Mouse (Mus musculus) ES-Bruce4 (cell line): ENCODE measurements around the gene Pus10. TPM values are rescaled to one million over a fixed set of nuclear protein-coding genes. Genes with fewer than 3 reads are reported as not detected.

Source experiments
- H3K27ac ChIP-seq: 2 replicates; pipeline ENCODE4 v1.5.1; 2012; ENCODE audit warnings: low read length, inconsistent platforms; ENCODE audit not compliant: insufficient read depth
- H3K27me3 ChIP-seq: 2 replicates; pipeline ENCODE4 v1.6.1; 2012; ENCODE audit warnings: mild to moderate bottlenecking, low read length, inconsistent platforms; ENCODE audit not compliant: control insufficient read depth, poor library complexity, insufficient read depth, severe bottlenecking
- H3K36me3 ChIP-seq: 2 replicates; pipeline ENCODE4 v1.6.1; 2012; ENCODE audit warnings: inconsistent platforms, mild to moderate bottlenecking, low read length, moderate library complexity; ENCODE audit not compliant: control insufficient read depth, poor library complexity, insufficient read depth, severe bottlenecking
- H3K4me1 ChIP-seq: one replicate; pipeline ENCODE4 v1.8.1; 2011; ENCODE audit warnings: low read length; ENCODE audit not compliant: control insufficient read depth, insufficient read depth
- H3K4me3 ChIP-seq: 2 replicates; pipeline ENCODE4 v1.5.1; 2011; ENCODE audit warnings: low read depth, mild to moderate bottlenecking, low read length
- H3K9ac ChIP-seq: 2 replicates; pipeline ENCODE4 v1.6.1; 2012; ENCODE audit warnings: low read depth, mild to moderate bottlenecking, inconsistent platforms; ENCODE audit not compliant: poor library complexity, severe bottlenecking
- H3K9me3 ChIP-seq: replicated peaks from 2 replicates; pipeline ENCODE4 v1.6.1; 2012; ENCODE audit warnings: mild to moderate bottlenecking, low read length, inconsistent platforms; ENCODE audit not compliant: control insufficient read depth, poor library complexity, insufficient read depth, severe bottlenecking
- CTCF ChIP-seq: IDR thresholded peaks from one replicate; pipeline ENCODE4 v1.8.1; 2011; ENCODE audit warnings: low read depth, low read length
- EP300 ChIP-seq: IDR thresholded peaks from 2 replicates; pipeline ENCODE4 v1.6.1; 2011; ENCODE audit warnings: low read depth, low read length; ENCODE audit not compliant: insufficient read depth
- POLR2A ChIP-seq: IDR thresholded peaks from one replicate; pipeline ENCODE4 v1.8.1; 2011; ENCODE audit warnings: low read length; ENCODE audit not compliant: insufficient read depth
- polyA plus RNA-seq: library from polyadenylated mRNA; stranded (reverse); fragments of >200 nt; gene quantifications from 2 replicates; pipeline ENCODE4 v1.2.4, GENCODE M21; 2011; ENCODE audit warnings: low read depth; ENCODE audit not compliant: missing spikeins, insufficient read depth, insufficient read length

Pus10 gene
- 62.5 and 72.8 TPM in 2 replicates for polyA plus RNA-seq

DNA sequence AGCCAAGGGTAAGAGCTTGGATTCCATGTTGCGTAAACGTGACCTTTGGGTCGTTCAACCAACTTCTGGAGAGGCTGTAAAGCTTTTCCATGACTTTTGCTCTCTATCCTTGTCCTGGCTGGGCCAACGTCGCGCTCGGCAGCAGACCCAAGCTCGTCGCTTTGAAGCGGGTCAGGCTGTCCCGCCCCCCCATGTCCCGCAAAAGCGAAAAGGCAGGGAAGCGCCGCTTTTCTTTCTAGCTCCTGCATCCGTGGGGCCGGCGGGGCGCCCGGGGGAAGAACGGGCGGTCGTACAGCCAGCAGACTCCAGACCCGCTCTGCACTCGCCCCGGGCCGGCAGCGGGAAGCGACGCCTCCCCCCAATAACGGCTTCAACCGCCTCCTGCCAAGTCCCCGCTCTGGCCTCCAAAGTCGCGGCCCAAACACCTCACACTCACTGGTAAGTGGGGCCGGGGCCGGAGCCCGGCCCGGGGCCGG is at the start of gene Pus10:
Gene Pus10 (plus strand): TSS at position 364 of the 476 bp plus-strand sequence.
- peak within 1 kb of the TSS; percentile 74 for H3K4me3 ChIP-seq
- peaks cover 7% of the 10 kb centered on the region; the same call in 1 of the 2 replicates for H3K36me3 ChIP-seq
- peak within 1 kb of the TSS; percentile 93 for H3K9ac ChIP-seq
- no peak for TF ChIP-seq EP300
- TF ChIP-seq POLR2A, result no peak
- no peak for TF ChIP-seq CTCF
- no peaks in the 10 kb centered on the region for H3K9me3 ChIP-seq
- H3K4me1 ChIP-seq, result peaks cover 1% of the 10 kb centered on the region
- no peaks in the 10 kb centered on the region for H3K27me3 ChIP-seq
- H3K27ac ChIP-seq, result peak within 1 kb of the TSS; percentile 70

DNA sequence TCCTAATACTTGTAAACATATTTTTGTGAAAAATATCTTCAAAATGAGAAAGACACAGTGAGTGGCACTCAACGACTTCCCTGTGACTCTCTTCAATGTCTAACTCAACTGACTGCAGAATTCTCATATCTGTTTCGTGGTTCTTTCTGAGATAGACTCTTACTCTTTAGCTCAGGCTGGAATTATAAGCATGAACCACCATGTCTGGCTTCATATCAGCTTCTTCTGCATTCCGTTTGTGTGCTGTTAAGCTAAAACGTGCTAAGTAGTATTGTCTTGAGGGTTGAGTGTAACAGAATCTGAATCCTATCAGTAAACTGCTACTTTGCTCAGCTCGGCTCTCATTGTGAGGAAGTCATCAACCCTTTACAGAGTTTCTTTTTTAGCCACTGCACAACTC is 46.5 kb upstream of the Pus10 start:
- H3K27ac ChIP-seq, result no peak overlapping the region
- H3K4me3 ChIP-seq, result no peak overlapping the region
- TF ChIP-seq EP300, result no peak
- TF ChIP-seq CTCF, result no peak
- TF ChIP-seq POLR2A, result no peak
- H3K4me1 ChIP-seq, result no peaks in the 10 kb centered on the region
- H3K9ac ChIP-seq, result no peak overlapping the region
- no peaks in the 10 kb centered on the region for H3K36me3 ChIP-seq
- no peaks in the 10 kb centered on the region for H3K9me3 ChIP-seq
- H3K27me3 ChIP-seq, result no peaks in the 10 kb centered on the region

DNA sequence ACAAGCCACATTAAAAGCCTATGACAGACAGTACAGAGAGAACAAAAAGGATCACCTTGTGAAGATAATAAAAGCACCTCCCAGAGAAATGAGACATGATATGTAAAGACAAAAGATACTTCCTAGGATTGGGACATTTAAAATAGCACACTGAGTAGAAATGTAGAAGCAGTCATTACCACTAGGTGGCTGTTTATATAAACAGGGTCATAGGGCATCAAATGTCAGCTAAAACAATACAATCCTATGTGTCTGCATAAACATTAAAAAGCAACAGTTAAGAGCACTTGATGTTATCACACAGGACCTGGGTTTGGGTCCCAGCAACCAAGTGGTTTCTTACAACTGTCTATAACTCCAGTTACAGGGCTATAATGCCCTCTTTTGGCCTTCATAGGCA is 34.8 kb upstream of the Pus10 start:
- Histone ChIP-seq H3K9ac (no peak overlapping the region), H3K27ac (no peak overlapping the region), H3K4me1 (no peaks in the 10 kb centered on the region), H3K9me3 (no peaks in the 10 kb centered on the region), H3K27me3 (no peaks in the 10 kb centered on the region), H3K4me3 (no peak overlapping the region), H3K36me3 (no peaks in the 10 kb centered on the region)
- TF ChIP-seq POLR2A (no peak), EP300 (no peak), CTCF (no peak)

- Histone ChIP-seq H3K36me3 (no peaks in the 10 kb centered on the region), H3K27me3 (no peaks in the 10 kb centered on the region), H3K4me1 (no peaks in the 10 kb centered on the region), H3K9ac (peak within 1 kb of the TSS; percentile 95), H3K9me3 (no peaks in the 10 kb centered on the region), H3K4me3 (peak within 1 kb of the TSS; percentile 72), H3K27ac (no peak within 1 kb of the TSS)
- TF ChIP-seq EP300 (no peak), POLR2A (peak; percentile 29), CTCF (no peak)
Measured at GRCm38 (mm10) chr11:23632945-23633878, 32.3 kb upstream of the Pus10 start, which contains the start of gene 0610010F05Rik. Gene 0610010F05Rik (minus strand): TSS chr11:23633639.

DNA sequence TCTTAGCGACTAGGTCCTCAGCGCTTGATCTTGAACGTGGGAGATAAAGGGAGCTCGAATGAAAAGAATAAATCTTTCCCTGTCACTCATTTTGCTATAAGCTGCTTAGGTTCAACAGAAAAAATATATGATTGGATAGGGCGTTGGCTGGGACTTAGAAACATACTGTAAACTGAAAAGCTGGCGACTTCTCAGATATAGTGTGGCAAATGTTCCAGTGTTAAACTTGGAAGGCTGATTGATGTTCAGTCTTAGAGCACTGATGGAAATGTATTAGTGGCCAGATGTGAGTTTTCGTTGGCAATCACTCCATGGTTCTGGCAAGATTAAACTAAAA is 31.6 kb upstream of the Pus10 start:
- H3K4me1 ChIP-seq, result no peaks in the 10 kb centered on the region

GRCm38 (mm10) chr11:23634573-23634972 is 30.9 kb upstream of the Pus10 start:
- Histone ChIP-seq H3K4me1 (no peaks in the 10 kb centered on the region), H3K9ac (no peak overlapping the region), H3K4me3 (no peak overlapping the region), H3K27me3 (no peaks in the 10 kb centered on the region; the same call in 1 of the 2 replicates), H3K27ac (no peak overlapping the region), H3K36me3 (no peaks in the 10 kb centered on the region; the same call in 1 of the 2 replicates), H3K9me3 (no peaks in the 10 kb centered on the region)
- TF ChIP-seq POLR2A (no peak), CTCF (no peak), EP300 (no peak)

More for the DNA sequence above, 31.6 kb upstream of the Pus10 start:
- Histone ChIP-seq H3K27me3 (no peaks in the 10 kb centered on the region; the same call in 1 of the 2 replicates), H3K27ac (no peak overlapping the region), H3K4me3 (no peak overlapping the region), H3K9me3 (no peaks in the 10 kb centered on the region), H3K9ac (no peak overlapping the region), H3K36me3 (no peaks in the 10 kb centered on the region)
- no peak for TF ChIP-seq CTCF
- TF ChIP-seq POLR2A, result no peak
- no peak for TF ChIP-seq EP300
